Mouse (Mus musculus): ENCODE measurements around the gene Pkd1l1. TPM values are rescaled to one million over a fixed set of nuclear protein-coding genes. Genes with fewer than 3 reads are reported as not detected.

Pkd1l1 gene
- total RNA-seq, 1 experiment, result 0.58 TPM

- peak; percentile 71; the same call in 1 of the 2 replicates for TF ChIP-seq HCFC1 (IDR thresholded peaks at IDR 0.05; ENCODE audit: borderline replicate concordance, insufficient read depth, low read length)
- TF ChIP-seq MAFK (IDR thresholded peaks at IDR 0.05; ENCODE audit: insufficient read depth, low read depth, low read length), result no peak
- TF ChIP-seq CHD2 (IDR thresholded peaks at IDR 0.05; ENCODE audit: low read depth, low read length), result no peak
- H3K27ac ChIP-seq (ENCODE audit: insufficient read depth, low read depth, low read length, poor library complexity, severe bottlenecking), result peak within 1 kb of the TSS; percentile 54
These were observed 37.8 kb upstream of the Pkd1l1 start, which contains the start of gene Hus1 for GRCm38 (mm10) chr11:9010853-9011339. TSS of gene Hus1 (minus strand) at chr11:9011191.

DNA sequence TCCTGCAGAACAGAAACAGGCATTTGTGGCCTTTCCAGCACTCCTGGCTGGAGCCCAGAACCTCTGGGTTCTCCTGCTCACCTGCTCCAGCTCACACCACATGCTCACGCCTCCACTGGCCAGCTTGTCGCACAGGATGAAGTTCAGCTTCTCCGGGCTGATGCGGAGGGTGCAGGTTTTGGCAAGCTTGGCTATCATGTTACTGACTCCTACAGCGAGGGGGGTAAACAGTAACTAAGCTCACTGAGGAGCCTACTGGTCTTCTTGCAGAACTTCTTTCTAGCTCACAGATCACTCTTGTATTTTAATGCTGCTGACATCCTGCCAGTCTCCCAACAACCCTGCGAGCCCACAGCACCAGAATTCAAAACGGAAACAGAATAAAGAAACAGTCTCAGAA lies 37.4 kb upstream of the Pkd1l1 start:
- peak overlapping the region; percentile 54; the same call in 1 of the 2 replicates for H3K27ac ChIP-seq (ENCODE audit: insufficient read depth, low read depth, low read length, poor library complexity, severe bottlenecking)
- H3K4me1 ChIP-seq (ENCODE audit: control insufficient read depth in 2 of 2, insufficient read depth in 2 of 2, low read length in 2 of 2, poor library complexity in 1 of 2), result peaks cover 0 to 3% of the 10 kb centered on the region in 2 experiments; a peak in 1 of 4 replicates
- DNase-seq (ENCODE audit: low read depth, low spot score), result no peak
- in situ Hi-C loops (cut with MboI; ENCODE audit: low sequenced_read_pairs in 2 of 2, unreplicated experiment in 2 of 2), result no loop called here
- peaks cover 5% of the 10 kb centered on the region for H3K36me3 ChIP-seq (ENCODE audit: control insufficient read depth, insufficient read depth, low read length, poor library complexity, severe bottlenecking)
- H3K9me3 ChIP-seq (ENCODE audit: control insufficient read depth, insufficient read depth, low read depth, low read length), result no peaks in the 10 kb centered on the region
- peak overlapping the region; percentile 87 to 88 for H3K4me3 ChIP-seq (ENCODE audit: insufficient read depth in 1 of 2, low read depth in 1 of 2, low read length in 2 of 2, poor library complexity in 1 of 2, severe bottlenecking in 1 of 2)
- TF ChIP-seq CHD2 (IDR thresholded peaks at IDR 0.05; ENCODE audit: low read depth, low read length) (no peak), MAFK (IDR thresholded peaks at IDR 0.05; ENCODE audit: insufficient read depth, low read depth, low read length) (no peak), ZNF384 (IDR thresholded peaks at IDR 0.05; ENCODE audit: low read depth, low read length) (no peak), HCFC1 (IDR thresholded peaks at IDR 0.05; ENCODE audit: borderline replicate concordance, insufficient read depth, low read length) (no peak), ZC3H11A (IDR thresholded peaks at IDR 0.05; ENCODE audit: borderline replicate concordance, low read depth, low read length) (no peak)
- H3K9ac ChIP-seq (ENCODE audit: insufficient read depth, low read depth, low read length, poor library complexity, severe bottlenecking), result peak overlapping the region; percentile 90

More at GRCm38 (mm10) chr11:9010853-9011339, 37.8 kb upstream of the Pkd1l1 start, which contains the start of gene Hus1:
- 0 out of 2 replicates have a peak, but pooled peaks cover 2% of the 10 kb centered on the region for H3K36me3 ChIP-seq (ENCODE audit: control insufficient read depth, insufficient read depth, low read length, poor library complexity, severe bottlenecking)
- H3K9ac ChIP-seq (ENCODE audit: insufficient read depth, low read depth, low read length, poor library complexity, severe bottlenecking), result peak within 1 kb of the TSS; percentile 90
- peak; percentile 70 for DNase-seq (ENCODE audit: low read depth, low spot score)
- peaks cover 0 to 3% of the 10 kb centered on the region in 2 experiments; a peak in 1 of 4 replicates for H3K4me1 ChIP-seq (ENCODE audit: control insufficient read depth in 2 of 2, insufficient read depth in 2 of 2, low read length in 2 of 2, poor library complexity in 1 of 2)
- in situ Hi-C loops (cut with MboI; ENCODE audit: low sequenced_read_pairs in 2 of 2, unreplicated experiment in 2 of 2), result no loop called here
- no peaks in the 10 kb centered on the region for H3K9me3 ChIP-seq (ENCODE audit: control insufficient read depth, insufficient read depth, low read depth, low read length)
- H3K4me3 ChIP-seq (ENCODE audit: insufficient read depth in 1 of 2, low read depth in 1 of 2, low read length in 2 of 2, poor library complexity in 1 of 2, severe bottlenecking in 1 of 2), result peak within 1 kb of the TSS; percentile 87 to 88

GRCm38 (mm10) chr11:9008761-9009160 lies 35.7 kb upstream of the Pkd1l1 start:
- H3K4me1 ChIP-seq (ENCODE audit: control insufficient read depth in 2 of 2, insufficient read depth in 2 of 2, low read length in 2 of 2, poor library complexity in 1 of 2), result peaks cover 0 to 3% of the 10 kb centered on the region in 2 experiments; a peak in 1 of 4 replicates
- no peak overlapping the region for H3K27ac ChIP-seq (ENCODE audit: insufficient read depth, low read depth, low read length, poor library complexity, severe bottlenecking)
- H3K9me3 ChIP-seq (ENCODE audit: control insufficient read depth, insufficient read depth, low read depth, low read length), result no peaks in the 10 kb centered on the region
- peaks cover 15% of the 10 kb centered on the region for H3K36me3 ChIP-seq (ENCODE audit: control insufficient read depth, insufficient read depth, low read length, poor library complexity, severe bottlenecking)
- no peak overlapping the region for H3K9ac ChIP-seq (ENCODE audit: insufficient read depth, low read depth, low read length, poor library complexity, severe bottlenecking)
- TF ChIP-seq HCFC1 (IDR thresholded peaks at IDR 0.05; ENCODE audit: borderline replicate concordance, insufficient read depth, low read length) (no peak), MAFK (IDR thresholded peaks at IDR 0.05; ENCODE audit: insufficient read depth, low read depth, low read length) (no peak), ZC3H11A (IDR thresholded peaks at IDR 0.05; ENCODE audit: borderline replicate concordance, low read depth, low read length) (no peak)
- no peak overlapping the region for H3K4me3 ChIP-seq (ENCODE audit: insufficient read depth in 1 of 2, low read depth in 1 of 2, low read length in 2 of 2, poor library complexity in 1 of 2, severe bottlenecking in 1 of 2)
- in situ Hi-C loops (cut with MboI; ENCODE audit: low sequenced_read_pairs in 2 of 2, unreplicated experiment in 2 of 2), result no loop called here
- no peak for DNase-seq (ENCODE audit: low read depth, low spot score)

DNA sequence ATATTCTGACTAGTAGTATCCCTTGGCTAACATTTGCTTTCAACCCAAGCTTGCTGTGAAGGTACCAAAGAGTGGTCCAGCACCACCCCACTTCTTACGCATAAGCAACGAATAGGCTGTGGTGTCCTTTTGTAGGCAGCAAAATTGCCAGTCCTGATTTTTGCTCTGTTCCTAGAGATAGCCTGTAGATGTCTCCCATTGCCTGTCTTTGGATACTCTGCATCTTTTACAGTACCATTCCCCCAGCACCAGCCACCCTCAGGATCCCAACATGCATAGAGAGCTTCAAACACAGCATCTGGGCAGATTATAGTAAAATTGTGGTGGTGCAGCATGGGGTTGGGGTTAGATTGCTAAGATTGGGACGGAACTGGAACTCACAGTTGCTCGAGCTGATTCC lies 15.0 kb upstream of the Pkd1l1 start:
- 0 out of 2 replicates have a peak, but pooled peaks have one; percentile 6 for TF ChIP-seq ZC3H11A (IDR thresholded peaks at IDR 0.05; ENCODE audit: borderline replicate concordance, low read depth, low read length)
- TF ChIP-seq HCFC1 (IDR thresholded peaks at IDR 0.05; ENCODE audit: borderline replicate concordance, insufficient read depth, low read length), result no peak
- no peak overlapping the region for H3K4me3 ChIP-seq (ENCODE audit: insufficient read depth in 1 of 2, low read depth in 1 of 2, low read length in 2 of 2, poor library complexity in 1 of 2, severe bottlenecking in 1 of 2)
- no peak for DNase-seq (ENCODE audit: low read depth, low spot score)
- H3K36me3 ChIP-seq (ENCODE audit: control insufficient read depth, insufficient read depth, low read length, poor library complexity, severe bottlenecking), result no peaks in the 10 kb centered on the region; the same call in 1 of the 2 replicates
- no peak overlapping the region for H3K27ac ChIP-seq (ENCODE audit: insufficient read depth, low read depth, low read length, poor library complexity, severe bottlenecking)
- in situ Hi-C loops (cut with MboI; ENCODE audit: low sequenced_read_pairs in 2 of 2, unreplicated experiment in 2 of 2), result loop anchor here (5.0 to 10.0 kb wide), 2 partner anchors 144 to 147 kb away; no protein-coding TSS in a partner anchor
- H3K4me1 ChIP-seq (ENCODE audit: control insufficient read depth in 2 of 2, insufficient read depth in 2 of 2, low read length in 2 of 2, poor library complexity in 1 of 2), result peaks cover 0 to 18% of the 10 kb centered on the region in 2 experiments; a peak in 2 of 4 replicates
- H3K9ac ChIP-seq (ENCODE audit: insufficient read depth, low read depth, low read length, poor library complexity, severe bottlenecking), result no peak overlapping the region
- H3K9me3 ChIP-seq (ENCODE audit: control insufficient read depth, insufficient read depth, low read depth, low read length), result no peaks in the 10 kb centered on the region

Measured in ES-E14 (cell line).